In the genomic region with DNA sequence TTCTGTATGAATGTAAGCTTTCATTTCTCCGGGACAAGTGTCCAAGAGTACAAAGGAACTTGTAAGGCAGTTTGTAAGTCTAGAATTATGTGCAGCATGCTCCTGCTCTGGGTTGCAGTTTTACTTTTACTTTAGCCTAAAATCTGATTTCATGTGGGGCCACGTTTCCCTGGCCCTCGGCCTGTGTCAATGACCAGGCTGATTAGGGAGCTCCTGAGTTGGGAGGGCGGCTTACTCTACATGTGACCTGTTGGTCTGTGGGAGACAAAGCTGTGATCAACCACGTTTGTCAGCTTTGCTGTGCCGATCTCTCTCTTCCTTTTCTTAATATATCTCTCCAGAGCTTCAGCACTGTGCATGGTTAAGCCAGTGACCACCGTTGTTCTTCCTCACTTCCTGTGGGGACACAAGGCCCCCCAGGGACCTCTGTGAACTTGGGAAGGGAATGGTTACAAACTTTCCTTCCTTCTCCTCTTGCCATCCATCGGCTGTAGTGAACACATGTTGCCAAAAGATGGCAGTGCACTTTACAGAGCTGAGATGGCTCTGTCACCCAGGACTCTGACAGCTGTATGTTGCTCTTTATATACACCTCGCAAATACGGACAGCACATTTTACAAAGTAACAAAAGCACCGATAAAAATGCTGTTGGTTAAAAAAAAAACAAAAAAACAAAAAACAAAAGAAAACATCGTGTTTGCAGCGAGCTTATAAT, we compare ENCODE assay signal across 9 mouse cellular contexts. TPM values are rescaled to one million over a fixed set of nuclear protein-coding genes. Genes with fewer than 3 reads are reported as not detected.
DNase-seq lines count a peak whose midpoint lies in the region; ATAC-seq and TF ChIP-seq lines count a peak whose summit lies in the region.
"Had no signal": no experiment of that assay in that cellular context is flagged by ENCODE, and none has a peak within 500 bp of the region (broad histone marks: within the 10 kb centered on the region; RNA-seq: fewer than 3 reads in every experiment).

No protein-coding gene starts in this region.

- no peaks in the 10 kb centered on the region for H3K9me3 ChIP-seq in liver, postnatal 0 days (ENCODE audit: low read length)
- no peaks in the 10 kb centered on the region for H3K9me3 ChIP-seq in liver, embryonic 11.5 days (ENCODE audit: control insufficient read depth, low read length)
- no peaks in the 10 kb centered on the region for H3K9me3 ChIP-seq in intestine, embryonic 16.5 days (ENCODE audit: control insufficient read depth, low read length)
- H3K9me3 ChIP-seq: neural tube, embryonic 12.5 days had no signal

- H3K9ac ChIP-seq in liver, postnatal 0 days (replicated peaks): no peak overlapping the region
- H3K9ac ChIP-seq in liver, embryonic 11.5 days (ENCODE audit: low read depth, low read length): no peak overlapping the region
- peak overlapping the region; percentile 30; the same call in 1 of the 2 replicates for H3K9ac ChIP-seq in intestine, embryonic 16.5 days (ENCODE audit: low read depth, low read length)
- H3K9ac ChIP-seq: neural tube, embryonic 12.5 days had no signal

- H3K27me3 ChIP-seq in liver, postnatal 0 days (ENCODE audit: insufficient read depth, low read length): no peaks in the 10 kb centered on the region
- H3K27me3 ChIP-seq in liver, embryonic 11.5 days (replicated peaks; ENCODE audit: control insufficient read depth, insufficient read depth, low read length): no peaks in the 10 kb centered on the region
- H3K27me3 ChIP-seq in intestine, embryonic 16.5 days (replicated peaks; ENCODE audit: control insufficient read depth, insufficient read depth, low read length): no peaks in the 10 kb centered on the region
- H3K27me3 ChIP-seq: neural tube, embryonic 12.5 days had no signal

- peak; percentile 79 for TF ChIP-seq CTCF in liver, postnatal 0 days (IDR thresholded peaks at IDR 0.05; ENCODE audit: low read depth)

- ATAC-seq in cerebellum, adult (ENCODE audit: insufficient number of reproducible peaks, low FRiP score, low TSS enrichment): no peak
- peak; percentile 56 for ATAC-seq in liver, postnatal 0 days
- no peak for ATAC-seq in liver, embryonic 11.5 days (replicated peaks; ENCODE audit: low FRiP score)
- ATAC-seq in common myeloid progenitor, adult 5-6 weeks (replicated peaks; ENCODE audit: low read depth, poor library complexity, severe bottlenecking): peak; percentile 90
- peak; percentile 41; the same call in 1 of the 2 replicates for ATAC-seq in intestine, embryonic 16.5 days
- peak; percentile 83 for ATAC-seq in megakaryocyte progenitor cell, adult 5-6 weeks (replicated peaks; ENCODE audit: poor library complexity)
- no peak; the same call in 1 of the 2 replicates for ATAC-seq in megakaryocyte-erythroid progenitor cell, adult 5-6 weeks (replicated peaks; ENCODE audit: low FRiP score, low TSS enrichment, poor library complexity, severe bottlenecking)

- H3K4me3 ChIP-seq in liver, postnatal 0 days (ENCODE audit: low read depth, low read length): no peak overlapping the region
- no peak overlapping the region for H3K4me3 ChIP-seq in liver, embryonic 11.5 days (ENCODE audit: low read depth, low read length)
- no peak overlapping the region for H3K4me3 ChIP-seq in intestine, embryonic 16.5 days (ENCODE audit: low read length)
- H3K4me3 ChIP-seq: neural tube, embryonic 12.5 days had no signal

- no peaks in the 10 kb centered on the region for H3K36me3 ChIP-seq in liver, postnatal 0 days (replicated peaks; ENCODE audit: insufficient read depth, low read length)
- no peaks in the 10 kb centered on the region for H3K36me3 ChIP-seq in liver, embryonic 11.5 days (ENCODE audit: control insufficient read depth, insufficient read depth, low read length)
- no peaks in the 10 kb centered on the region for H3K36me3 ChIP-seq in intestine, embryonic 16.5 days (ENCODE audit: control insufficient read depth, insufficient read depth, low read length)
- H3K36me3 ChIP-seq: neural tube, embryonic 12.5 days had no signal

- 31% methylated on average over 13 of the region's 13 CpGs for WGBS in liver, postnatal 0 days (ENCODE audit: insufficient replicate concordance)
- 39% methylated on average over 13 of the region's 13 CpGs for WGBS in liver, embryonic 11.5 days
- 49% methylated on average over 13 of the region's 13 CpGs for WGBS in intestine, embryonic 16.5 days

- peaks cover 3% of the 10 kb centered on the region; the same call in 1 of the 2 replicates for H3K4me1 ChIP-seq in liver, postnatal 0 days (ENCODE audit: insufficient read depth)
- 0 out of 2 replicates have a peak, but pooled peaks cover 5% of the 10 kb centered on the region for H3K4me1 ChIP-seq in liver, embryonic 11.5 days (replicated peaks; ENCODE audit: control insufficient read depth, insufficient read depth, low read length)
- H3K4me1 ChIP-seq in intestine, embryonic 16.5 days (ENCODE audit: control insufficient read depth, insufficient read depth, low read length): peaks cover 27% of the 10 kb centered on the region

- H3K4me2 ChIP-seq in liver, postnatal 0 days (ENCODE audit: low read depth, low read length): no peak overlapping the region
- H3K4me2 ChIP-seq in liver, embryonic 11.5 days: no peak overlapping the region
- H3K4me2 ChIP-seq in intestine, embryonic 16.5 days (ENCODE audit: low read depth, low read length): no peak overlapping the region
- H3K4me2 ChIP-seq: neural tube, embryonic 12.5 days had no signal

- peak; percentile 60 for DNase-seq in cerebellum, adult 9-10 months
- no peak for DNase-seq in liver, postnatal 0 days
- no peak for DNase-seq in liver, embryonic 11.5 days (ENCODE audit: low spot score)

- TF ChIP-seq EP300 in liver, postnatal 0 days (IDR thresholded peaks at IDR 0.05; ENCODE audit: low read depth): no peak

- H3K27ac ChIP-seq in liver, postnatal 0 days (ENCODE audit: low read depth): peak overlapping the region; percentile 30
- no peak overlapping the region for H3K27ac ChIP-seq in liver, embryonic 11.5 days (ENCODE audit: low read depth, low read length)
- no peak overlapping the region for H3K27ac ChIP-seq in intestine, embryonic 16.5 days (ENCODE audit: low read length)
- H3K27ac ChIP-seq: neural tube, embryonic 12.5 days had no signal

RNA-seq across cellular contexts. Expression of a gene that starts 41.7 kb away (rescaled TPM):
- polyA plus RNA-seq in liver, postnatal 0 days (2015; fragmentation: Nextera tagmentation; extraction: Ambion mirVana): 3.3 and 4.1 TPM in 2 replicates
- 1.2 and 1.5 TPM in 2 replicates for polyA plus RNA-seq in liver, embryonic 11.5 days (2014; fragmentation: Nextera tagmentation; extraction: Ambion mirVana)
- total RNA-seq in common myeloid progenitor, adult 5-6 weeks (2017): not detected in 2 replicates
- 2.4 and 2.6 TPM in 2 replicates for polyA plus RNA-seq in intestine, embryonic 16.5 days (2015; fragmentation: Nextera tagmentation; extraction: Ambion mirVana)
- not detected in 2 replicates for total RNA-seq in megakaryocyte progenitor cell, adult 5-6 weeks (2015)
- total RNA-seq in megakaryocyte progenitor cell, adult 5-6 weeks (2017): not detected in 2 replicates
- total RNA-seq in megakaryocyte-erythroid progenitor cell, adult 5-6 weeks (2014; fragmentation: Nextera tagmentation): not detected in 2 replicates
- total RNA-seq in megakaryocyte-erythroid progenitor cell, adult 5-6 weeks (2017): not detected in 2 replicates

Comparison
In these comparisons a context has a peak if more than half of its experiments do, and no peak if none do; other contexts are left out.
1. ATAC-seq: peak in liver, postnatal 0 days (single experiment), common myeloid progenitor, adult 5-6 weeks (single experiment), intestine, embryonic 16.5 days (single experiment) and megakaryocyte progenitor cell, adult 5-6 weeks (single experiment); none in cerebellum, adult (single experiment), liver, embryonic 11.5 days (single experiment) and megakaryocyte-erythroid progenitor cell, adult 5-6 weeks (single experiment).